30 mouse cellular contexts compared by ENCODE assay signal in genomic region chr9:69766936-69767335, GRCm38 (mm10). TPM values are rescaled to one million over a fixed set of nuclear protein-coding genes. Genes with fewer than 3 reads are reported as not detected.
DNase-seq lines count a peak whose midpoint lies in the region; ATAC-seq lines count a peak whose summit lies in the region.
"Had no signal": no experiment of that assay in that cellular context is flagged by ENCODE, and none has a peak within 500 bp of the region (broad histone marks: within the 10 kb centered on the region; RNA-seq: fewer than 3 reads in every experiment).

No protein-coding gene starts in this region.

- H3K9me3 ChIP-seq in forebrain, embryonic 12.5 days, result no peaks in the 10 kb centered on the region
- H3K9me3 ChIP-seq in forebrain, embryonic 13.5 days (replicated peaks), result no peaks in the 10 kb centered on the region
- H3K9me3 ChIP-seq in neural tube, embryonic 15.5 days (replicated peaks), result no peaks in the 10 kb centered on the region
- H3K9me3 ChIP-seq in midbrain, embryonic 14.5 days (ENCODE audit: control insufficient read depth, low read length), result no peaks in the 10 kb centered on the region
- H3K9me3 ChIP-seq: forebrain, embryonic 10.5 days; limb, embryonic 13.5 days; liver, embryonic 12.5 days had no signal

- H3K36me3 ChIP-seq in forebrain, embryonic 12.5 days (replicated peaks), result no peaks in the 10 kb centered on the region
- no peaks in the 10 kb centered on the region for H3K36me3 ChIP-seq in forebrain, embryonic 13.5 days (ENCODE audit: poor library complexity, severe bottlenecking)
- H3K36me3 ChIP-seq in neural tube, embryonic 15.5 days, result no peaks in the 10 kb centered on the region
- no peaks in the 10 kb centered on the region for H3K36me3 ChIP-seq in midbrain, embryonic 14.5 days (ENCODE audit: control insufficient read depth, insufficient read depth, low read length)
- H3K36me3 ChIP-seq: forebrain, embryonic 10.5 days; limb, embryonic 13.5 days; liver, embryonic 12.5 days had no signal

- no peak overlapping the region for H3K4me3 ChIP-seq in forebrain, embryonic 12.5 days (replicated peaks)
- H3K4me3 ChIP-seq in forebrain, embryonic 13.5 days, result no peak overlapping the region
- H3K4me3 ChIP-seq in neural tube, embryonic 15.5 days (replicated peaks), result no peak overlapping the region
- no peak overlapping the region for H3K4me3 ChIP-seq in midbrain, embryonic 14.5 days (replicated peaks; ENCODE audit: low read depth, low read length)
- H3K4me3 ChIP-seq: limb, embryonic 13.5 days; liver, embryonic 12.5 days had no signal

- peaks cover 77% of the 10 kb centered on the region for H3K4me1 ChIP-seq in forebrain, embryonic 12.5 days
- peaks cover 46% of the 10 kb centered on the region for H3K4me1 ChIP-seq in forebrain, embryonic 13.5 days
- H3K4me1 ChIP-seq in neural tube, embryonic 15.5 days, result peaks cover 20% of the 10 kb centered on the region; the same call in 1 of the 2 replicates
- H3K4me1 ChIP-seq in midbrain, embryonic 14.5 days (ENCODE audit: control insufficient read depth, insufficient read depth, low read length), result peaks cover 26% of the 10 kb centered on the region
- H3K4me1 ChIP-seq: liver, embryonic 12.5 days had no signal

- ATAC-seq in forebrain, embryonic 12.5 days (ENCODE audit: low FRiP score), result no peak
- no peak for ATAC-seq in forebrain, embryonic 13.5 days
- no peak for ATAC-seq in neural tube, embryonic 15.5 days (ENCODE audit: low FRiP score)
- ATAC-seq in midbrain, embryonic 14.5 days (ENCODE audit: low FRiP score, low TSS enrichment), result no peak
- ATAC-seq: CD4-positive, CD25-positive, alpha-beta regulatory T cell, adult 4 months; liver, embryonic 12.5 days had no signal

- no peak overlapping the region for H3K9ac ChIP-seq in forebrain, embryonic 12.5 days
- H3K9ac ChIP-seq in forebrain, embryonic 13.5 days, result no peak overlapping the region
- no peak overlapping the region for H3K9ac ChIP-seq in neural tube, embryonic 15.5 days (replicated peaks)
- H3K9ac ChIP-seq in midbrain, embryonic 14.5 days (replicated peaks; ENCODE audit: low read length), result no peak overlapping the region
- H3K9ac ChIP-seq: limb, embryonic 13.5 days; liver, embryonic 12.5 days had no signal

- H3K27me3 ChIP-seq in forebrain, embryonic 12.5 days, result peaks cover 93% of the 10 kb centered on the region
- H3K27me3 ChIP-seq in forebrain, embryonic 13.5 days, result peaks cover 100% of the 10 kb centered on the region
- peaks cover 89% of the 10 kb centered on the region for H3K27me3 ChIP-seq in neural tube, embryonic 15.5 days (replicated peaks)
- H3K27me3 ChIP-seq in midbrain, embryonic 14.5 days (ENCODE audit: control insufficient read depth, insufficient read depth, low read length), result peaks cover 76% of the 10 kb centered on the region

- 0 out of 2 replicates have a peak overlapping the region, but pooled peaks have one; percentile 21 for H3K4me2 ChIP-seq in forebrain, embryonic 12.5 days
- H3K4me2 ChIP-seq in forebrain, embryonic 13.5 days, result no peak overlapping the region
- no peak overlapping the region for H3K4me2 ChIP-seq in neural tube, embryonic 15.5 days
- peak overlapping the region; percentile 42 for H3K4me2 ChIP-seq in midbrain, embryonic 14.5 days (ENCODE audit: low read length)
- H3K4me2 ChIP-seq: limb, embryonic 13.5 days; liver, embryonic 12.5 days had no signal

- peak; percentile 37 for DNase-seq in neural tube, embryonic 10.5 days (ENCODE audit: extremely low spot score, low spot score)
- peak; percentile 18 for DNase-seq in midbrain, embryonic 14.5 days
- DNase-seq in lung, postnatal 14 days, result no peak
- no peak for DNase-seq in adrenal gland, adult 18-20 months (ENCODE audit: low spot score in 2 of 2)
- DNase-seq in cerebellum, adult 11-12 months, result no peak
- DNase-seq: cerebellum, adult 2 months; cerebellum, postnatal 36 days; kidney, postnatal 4 days; layer of hippocampus, adult 9-11 months; lung, adult 18-20 months; lung, postnatal 10 days had no signal

- 0% methylated on average over 4 of the region's 4 CpGs for WGBS in forebrain, embryonic 12.5 days
- 0% methylated on average over 4 of the region's 4 CpGs for WGBS in forebrain, embryonic 13.5 days
- WGBS in neural tube, embryonic 15.5 days, result 2% methylated on average over 4 of the region's 4 CpGs
- under 1% methylated on average over 4 of the region's 4 CpGs for WGBS in midbrain, embryonic 14.5 days

- H3K27ac ChIP-seq in forebrain, embryonic 12.5 days, result no peak overlapping the region
- no peak overlapping the region for H3K27ac ChIP-seq in forebrain, embryonic 13.5 days
- no peak overlapping the region for H3K27ac ChIP-seq in neural tube, embryonic 15.5 days (replicated peaks)
- no peak overlapping the region for H3K27ac ChIP-seq in midbrain, embryonic 14.5 days (replicated peaks; ENCODE audit: low read depth, low read length)
- H3K27ac ChIP-seq: limb, embryonic 13.5 days; liver, embryonic 12.5 days; stomach, postnatal 0 days had no signal

RNA-seq across cellular contexts. Expression of gene Foxb1, which starts 6.2 kb away (rescaled TPM):
- polyA plus RNA-seq in forebrain, embryonic 12.5 days (2016; fragmentation: Nextera tagmentation; extraction: Ambion mirVana), result 2.8 and 3.6 TPM in 2 replicates
- 1.6 and 3.2 TPM in 2 replicates for polyA plus RNA-seq in forebrain, embryonic 13.5 days (2015; fragmentation: Nextera tagmentation; extraction: Ambion mirVana)
- polyA plus RNA-seq in neural tube, embryonic 15.5 days (2015; fragmentation: Nextera tagmentation; extraction: Ambion mirVana), result 4.7 and 7.4 TPM in 2 replicates
- polyA plus RNA-seq in midbrain, embryonic 14.5 days (2014; fragmentation: Nextera tagmentation; extraction: Ambion mirVana), result 9.9 and 10.7 TPM in 2 replicates
- not detected for total RNA-seq in adrenal gland, adult 18-20 months (2021)
- total RNA-seq: adrenal gland, postnatal 4 days; ES-E14; gastrocnemius, adult 18-20 months; gastrocnemius, postnatal 4 days; heart, adult 8-10 months; heart, postnatal 25 days; left cerebral cortex, postnatal 25 days; megakaryocyte progenitor cell, adult 5-6 weeks had no signal
- polyA plus RNA-seq: CD4-positive, CD25-positive, alpha-beta regulatory T cell, adult 4 months; heart, embryonic 14.5 days; liver, embryonic 12.5 days; small intestine, adult 2 months; stomach, postnatal 0 days; urinary bladder, adult 2 months had no signal

Comparison
In these comparisons a context has a peak if more than half of its experiments do, and no peak if none do; other contexts are left out.
1. H3K4me2 ChIP-seq: peak in forebrain, embryonic 12.5 days (single experiment) and midbrain, embryonic 14.5 days (single experiment); none in forebrain, embryonic 13.5 days (single experiment) and neural tube, embryonic 15.5 days (single experiment).
2. DNase-seq: peak in neural tube, embryonic 10.5 days (single experiment) and midbrain, embryonic 14.5 days (single experiment); none in lung, postnatal 14 days (single experiment), adrenal gland, adult 18-20 months (0 of 2) and cerebellum, adult 11-12 months (single experiment).